Mouse (Mus musculus): ENCODE results near the gene Tbl1x.
"Not testable (repeated sequence)": the region's sequence is repeated elsewhere in the genome, so short reads cannot be mapped to it uniquely, and the experiment has no call there.

The Tbl1x gene

DNA sequence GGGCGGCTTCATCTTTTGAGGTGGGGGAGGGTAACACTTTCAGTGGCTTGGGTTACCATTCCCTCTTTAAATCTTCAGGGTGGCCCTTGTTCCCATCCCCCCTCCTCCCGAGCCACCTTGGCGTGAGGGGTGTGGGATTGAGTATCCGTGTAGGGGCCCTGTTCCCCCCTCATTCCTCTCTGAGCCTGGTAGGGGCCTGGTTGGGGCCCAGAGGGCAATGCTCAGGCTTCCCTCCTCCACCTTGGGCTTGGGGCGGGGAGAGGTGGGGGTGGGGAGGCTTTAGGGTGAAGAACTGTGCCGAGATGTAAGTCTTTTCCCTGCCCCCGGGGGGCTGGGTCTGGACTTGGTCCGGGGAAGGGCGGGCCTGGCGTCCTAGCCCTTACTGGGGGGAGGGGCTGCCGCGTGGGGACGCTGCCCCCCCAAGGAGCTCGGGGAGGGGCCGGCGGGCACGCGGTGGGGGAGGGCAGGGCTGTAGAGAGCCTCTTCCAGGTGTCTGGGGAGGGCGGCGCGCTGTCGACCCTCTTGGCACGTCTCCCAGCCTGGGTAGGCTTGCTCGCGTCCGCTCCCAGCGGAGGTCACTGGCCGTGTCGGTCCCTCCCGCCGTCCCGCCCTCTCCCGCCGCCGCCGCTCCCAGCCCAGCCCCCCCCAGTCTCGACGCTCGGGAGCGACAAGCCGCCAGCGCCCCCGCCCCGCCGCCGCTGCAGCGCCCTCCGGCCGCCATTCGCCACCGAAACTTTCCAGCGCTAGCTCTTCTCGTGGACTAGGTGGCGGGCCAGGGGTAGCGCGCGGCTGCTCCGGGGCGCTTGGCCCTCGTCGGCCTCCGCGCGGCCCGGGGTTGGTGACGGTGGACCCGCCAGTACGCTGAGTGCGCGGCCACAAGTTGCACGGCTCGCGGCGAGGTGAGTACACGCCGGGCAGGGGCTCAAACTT is at the start of gene Tbl1x:
Gene Tbl1x, plus strand, starts transcription at position 643 of the 930 bp plus-strand sequence.
- DNase-seq = peak; percentile 98

- DNase-seq = no peak
These were observed 41.6 kb upstream of the Tbl1x start for GRCm38 (mm10) chrX:77469216-77469615.

GRCm38 (mm10) chrX:77472858-77473257 is 38.0 kb upstream of the Tbl1x start:
- no peak for DNase-seq

- DNase-seq = no peak
These were observed 37.3 kb upstream of the Tbl1x start for GRCm38 (mm10) chrX:77473511-77473910.

GRCm38 (mm10) chrX:77474551-77474950 is 36.3 kb upstream of the Tbl1x start:
- DNase-seq = no peak

GRCm38 (mm10) chrX:77477526-77477925 is 33.3 kb upstream of the Tbl1x start:
- no peak for DNase-seq

GRCm38 (mm10) chrX:77487922-77488799 is 22.7 kb upstream of the Tbl1x start:
- peak; percentile 90 for DNase-seq

- no peak for DNase-seq
These were observed 20.7 kb upstream of the Tbl1x start for GRCm38 (mm10) chrX:77490127-77490526.

DNA sequence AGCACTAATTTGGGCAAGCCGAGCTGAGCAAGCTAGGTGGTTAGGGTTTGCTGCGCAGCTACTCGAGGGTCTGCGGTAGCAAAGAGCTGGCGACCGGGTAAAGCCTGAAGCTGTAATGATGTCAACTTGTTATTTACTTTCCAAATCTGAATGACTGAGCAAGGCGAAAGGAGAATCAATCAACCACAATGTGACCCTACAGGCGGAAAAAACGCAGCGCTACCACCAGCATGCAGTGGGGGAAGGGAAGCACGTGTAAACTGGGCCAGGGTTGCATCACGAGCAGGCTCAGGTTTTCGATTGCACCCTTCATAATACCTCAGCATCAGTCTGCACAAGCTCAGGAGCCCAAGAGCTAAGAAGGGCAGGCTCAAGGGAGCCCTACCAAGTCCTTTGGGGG is 1.7 kb upstream of the Tbl1x start:
- DNase-seq = peak; percentile 99

DNA sequence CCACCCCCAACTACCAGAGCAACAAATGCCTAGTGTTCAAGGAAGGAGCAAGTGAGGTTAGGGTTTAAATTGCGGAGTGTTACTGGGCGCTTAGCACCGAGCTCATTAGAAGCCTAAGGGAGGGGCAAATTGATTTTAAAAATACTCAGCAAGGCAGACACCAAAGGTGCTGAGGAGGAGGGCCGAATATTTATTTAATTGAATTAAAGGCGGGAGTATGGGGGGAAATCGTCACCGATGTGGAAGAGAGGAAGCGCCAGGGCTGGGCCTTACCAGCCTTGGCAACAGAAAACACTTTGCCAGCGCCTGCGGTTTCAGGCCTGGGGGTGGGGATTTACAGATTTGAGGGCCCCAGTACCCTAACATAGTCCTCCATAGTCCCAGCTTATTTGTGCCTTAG is 1.0 kb upstream of the Tbl1x start:
- DNase-seq = peak; percentile 92

- peak; percentile 95 for DNase-seq
These were observed 634 bp downstream of the Tbl1x start for GRCm38 (mm10) chrX:77511301-77511993.

GRCm38 (mm10) chrX:77511994-77512485 is 1.2 kb downstream of the Tbl1x start:
- DNase-seq = no peak

GRCm38 (mm10) chrX:77517274-77518085 is 6.7 kb downstream of the Tbl1x start:
- DNase-seq = no peak

DNA sequence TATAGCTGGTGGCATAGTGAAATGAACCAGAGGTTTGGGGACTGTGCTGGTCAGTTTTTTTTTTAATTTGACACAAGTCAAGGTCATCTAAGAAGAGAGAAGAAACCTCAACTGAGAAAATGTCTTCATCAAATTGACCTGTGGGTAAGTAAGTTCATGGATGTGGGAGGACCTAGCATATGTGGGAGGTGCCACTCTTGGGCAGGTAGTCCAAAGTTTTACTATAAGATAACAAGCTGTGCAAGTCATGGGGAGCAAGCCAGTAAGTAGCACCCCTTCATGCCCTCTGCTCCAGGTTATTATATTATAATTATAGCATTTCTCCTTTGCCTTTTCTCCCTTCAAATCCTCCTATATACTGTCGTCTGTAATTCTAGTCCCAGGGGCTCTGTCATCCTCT is 8.1 kb downstream of the Tbl1x start:
- DNase-seq = peak; percentile 17

GRCm38 (mm10) chrX:77522842-77523375 is 12.1 kb downstream of the Tbl1x start:
- no peak for DNase-seq

DNA sequence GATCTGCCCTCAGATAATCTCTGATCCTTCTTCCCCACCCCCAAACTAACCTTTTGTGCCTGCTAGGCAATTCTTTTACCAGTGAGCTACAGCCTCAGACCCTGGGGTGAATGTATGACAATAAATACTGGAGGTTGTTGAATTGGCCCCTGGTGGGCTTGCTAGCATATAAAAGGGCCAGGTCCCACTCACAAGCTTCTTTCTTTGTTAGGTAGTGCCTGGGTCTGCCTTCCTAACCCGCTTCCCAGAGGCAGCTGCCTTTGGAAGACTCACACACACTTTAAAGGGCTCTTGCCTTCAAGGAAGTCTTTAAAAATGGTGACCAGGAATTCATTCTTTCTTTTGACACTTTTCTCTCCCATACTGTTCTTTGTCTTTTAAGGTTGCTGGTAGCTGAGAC is 14.4 kb downstream of the Tbl1x start:
- DNase-seq = no peak

- no peak for DNase-seq
These were observed 17.6 kb downstream of the Tbl1x start for GRCm38 (mm10) chrX:77528401-77528800.

DNA sequence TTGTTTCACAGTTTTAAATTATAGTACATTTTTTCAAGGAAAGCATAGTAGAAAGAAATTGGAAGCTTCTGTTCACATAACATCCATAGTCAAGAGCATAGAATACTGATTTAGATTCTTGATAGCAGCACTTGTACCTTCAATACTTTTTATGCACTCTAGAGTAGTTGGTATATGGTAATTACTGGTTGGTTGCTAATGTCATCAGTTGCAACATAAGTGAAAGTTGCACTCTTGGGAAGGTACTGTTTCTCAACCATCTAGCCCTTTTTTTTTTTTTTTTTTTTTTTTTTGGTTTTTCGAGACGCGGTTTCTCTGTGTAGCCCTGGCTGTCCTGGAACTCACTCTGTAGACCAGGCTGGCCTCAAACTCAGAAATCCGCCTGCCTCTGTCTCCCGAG is 20.2 kb downstream of the Tbl1x start:
- no peak for DNase-seq

GRCm38 (mm10) chrX:77533922-77534321 is 23.1 kb downstream of the Tbl1x start:
- peak; percentile 96 for DNase-seq

DNA sequence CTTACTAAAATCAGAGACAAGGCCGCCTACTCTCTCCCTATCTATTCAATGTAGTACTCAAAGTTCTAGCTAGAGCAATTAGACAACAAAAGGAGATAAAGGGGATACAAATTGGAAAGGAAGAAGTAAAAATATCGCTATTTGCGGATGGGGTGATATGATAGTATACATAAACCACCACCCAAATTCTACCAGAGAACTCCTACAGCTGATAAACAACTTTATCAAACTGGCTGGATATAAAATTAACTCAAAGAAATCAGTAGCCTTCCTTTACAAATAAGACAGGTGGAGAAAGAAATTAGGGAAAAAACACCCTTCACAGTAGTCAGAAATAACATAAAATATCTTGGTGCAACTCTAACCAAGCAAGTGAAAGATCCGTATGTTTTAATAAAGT is 29.0 kb downstream of the Tbl1x start:
- not testable (repeated sequence) for DNase-seq

GRCm38 (mm10) chrX:77544003-77544402 is 33.2 kb downstream of the Tbl1x start:
- DNase-seq = no peak

- no peak for DNase-seq
These were observed 33.7 kb downstream of the Tbl1x start for GRCm38 (mm10) chrX:77544550-77544949.
